ENCODE assay signal across 28 mouse cellular contexts in genomic region chr12:37993221-37993620, GRCm38 (mm10).
"Had no signal": no experiment of that assay in that cellular context is flagged by ENCODE, and none has a peak within 500 bp of the region (broad histone marks: within the 10 kb centered on the region; RNA-seq: fewer than 3 reads in every experiment).

No protein-coding gene starts in this region.

- DNase-seq: gastrocnemius, adult 2 months; gastrocnemius, postnatal 10 days; gastrocnemius, postnatal 25 days; heart, adult 18-20 months; heart, postnatal 10 days; heart, postnatal 4 days; kidney, adult 11 months; kidney, adult 2 months; kidney, adult 9 months; kidney, postnatal 14 days; kidney, postnatal 36 days; liver; liver, embryonic 13.5 days; liver, postnatal 0 days had no signal

- H3K27me3 ChIP-seq: heart, embryonic 12.5 days; hindbrain, embryonic 13.5 days; hindbrain, embryonic 15.5 days; kidney, embryonic 15.5 days; limb, embryonic 12.5 days; liver, embryonic 13.5 days; liver, embryonic 15.5 days had no signal

- H3K9ac ChIP-seq: heart, embryonic 12.5 days; hindbrain, embryonic 13.5 days; hindbrain, embryonic 15.5 days; kidney, embryonic 15.5 days; limb, embryonic 12.5 days; liver, embryonic 13.5 days; liver, embryonic 15.5 days; liver, postnatal 0 days had no signal

- H3K9me3 ChIP-seq: heart, embryonic 10.5 days; heart, embryonic 12.5 days; hindbrain, embryonic 10.5 days; hindbrain, embryonic 13.5 days; hindbrain, embryonic 15.5 days; kidney, embryonic 15.5 days; limb, embryonic 10.5 days; limb, embryonic 12.5 days; liver, embryonic 13.5 days; liver, embryonic 15.5 days had no signal

- H3K4me3 ChIP-seq: gastrocnemius, adult 2 months; heart, embryonic 10.5 days; heart, embryonic 12.5 days; hindbrain, embryonic 10.5 days; hindbrain, embryonic 13.5 days; hindbrain, embryonic 15.5 days; kidney, embryonic 15.5 days; left cerebral cortex, adult 2 months; limb, embryonic 10.5 days; limb, embryonic 12.5 days; liver, embryonic 13.5 days; liver, embryonic 15.5 days had no signal

- ATAC-seq: hindbrain, postnatal 0 days; intestine, embryonic 16.5 days; liver, postnatal 0 days had no signal

- H3K4me1 ChIP-seq: heart, embryonic 10.5 days; heart, embryonic 12.5 days; hindbrain, embryonic 10.5 days; hindbrain, embryonic 13.5 days; hindbrain, embryonic 15.5 days; kidney, embryonic 15.5 days; limb, embryonic 10.5 days; limb, embryonic 12.5 days; liver, embryonic 13.5 days; liver, embryonic 15.5 days had no signal

- H3K4me2 ChIP-seq: heart, embryonic 12.5 days; hindbrain, embryonic 13.5 days; hindbrain, embryonic 15.5 days; kidney, embryonic 15.5 days; limb, embryonic 12.5 days; liver, embryonic 11.5 days; liver, embryonic 13.5 days; liver, embryonic 15.5 days had no signal

- H3K36me3 ChIP-seq: heart, embryonic 10.5 days; heart, embryonic 12.5 days; hindbrain, embryonic 10.5 days; hindbrain, embryonic 13.5 days; hindbrain, embryonic 15.5 days; kidney, embryonic 15.5 days; limb, embryonic 10.5 days; limb, embryonic 12.5 days; liver, embryonic 13.5 days; liver, embryonic 15.5 days had no signal

- H3K27ac ChIP-seq: gastrocnemius, adult 2 months; heart, embryonic 10.5 days; hindbrain, embryonic 10.5 days; hindbrain, embryonic 13.5 days; hindbrain, embryonic 15.5 days; hindbrain, postnatal 0 days; kidney, embryonic 15.5 days; kidney, postnatal 0 days; left cerebral cortex, adult 2 months; limb, embryonic 10.5 days; limb, embryonic 12.5 days; liver, embryonic 13.5 days; liver, embryonic 15.5 days had no signal
